Mouse (Mus musculus): ENCODE measurements around the gene Tgfbr3. TPM values are rescaled to one million over a fixed set of nuclear protein-coding genes. Genes with fewer than 3 reads are reported as not detected.
A peak's percentile ranks its signal among the peaks of the same experiment; 100 is the strongest.

Tgfbr3 gene
- polyA plus RNA-seq, 1 experiment from 2014 or later, result 6.6 TPM

DNA sequence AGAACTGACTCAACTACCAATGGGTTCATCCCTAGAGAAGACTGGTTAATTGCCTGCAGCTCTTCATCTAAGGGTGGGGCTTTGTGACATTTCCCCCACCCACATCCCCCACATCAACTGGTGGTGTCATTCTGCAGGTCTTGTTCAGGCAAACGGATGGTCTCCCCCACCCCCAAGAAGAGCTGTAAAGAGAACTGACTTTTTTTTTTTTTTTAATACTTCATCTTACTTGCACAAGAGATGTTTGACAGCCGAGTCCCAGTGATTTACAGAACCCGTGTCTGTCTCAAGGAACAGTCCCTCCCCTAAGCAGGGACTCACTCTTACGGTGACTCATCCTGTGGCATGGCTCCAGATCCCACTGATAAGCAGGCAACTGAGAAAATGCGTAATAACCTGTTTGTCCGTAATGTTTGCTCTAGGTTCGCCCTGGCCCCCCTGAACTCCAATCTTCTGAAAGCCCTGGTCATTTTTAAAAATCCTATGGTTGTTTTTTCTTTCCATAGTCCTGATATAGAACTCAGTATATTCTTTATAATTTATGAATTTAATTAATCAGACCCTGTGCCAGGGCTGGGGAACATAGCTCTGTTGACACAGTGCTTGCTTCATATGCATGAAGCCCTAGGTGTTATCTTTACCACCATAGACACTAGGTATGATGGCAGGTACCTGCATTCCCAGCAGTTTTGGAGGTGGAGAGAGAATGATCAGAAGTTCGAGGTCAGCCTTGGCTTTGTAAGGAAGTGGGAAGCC lies 5.8 kb upstream of the Tgfbr3 start:
- H3K27me3 ChIP-seq (replicated peaks), result peaks cover 8% of the 10 kb centered on the region; the same call in 1 of the 2 replicates
- no peak overlapping the region for H3K4me2 ChIP-seq
- WGBS, result 66% methylated on average over 8 of the region's 8 CpGs
- ATAC-seq (ENCODE audit: low FRiP score), result no peak
- no peaks in the 10 kb centered on the region for H3K9me3 ChIP-seq (replicated peaks)
- peaks cover 7% of the 10 kb centered on the region for H3K4me1 ChIP-seq
- H3K9ac ChIP-seq (replicated peaks), result no peak overlapping the region
- H3K27ac ChIP-seq (replicated peaks), result no peak overlapping the region
- H3K36me3 ChIP-seq, result no peaks in the 10 kb centered on the region
- H3K4me3 ChIP-seq (replicated peaks), result no peak overlapping the region

DNA sequence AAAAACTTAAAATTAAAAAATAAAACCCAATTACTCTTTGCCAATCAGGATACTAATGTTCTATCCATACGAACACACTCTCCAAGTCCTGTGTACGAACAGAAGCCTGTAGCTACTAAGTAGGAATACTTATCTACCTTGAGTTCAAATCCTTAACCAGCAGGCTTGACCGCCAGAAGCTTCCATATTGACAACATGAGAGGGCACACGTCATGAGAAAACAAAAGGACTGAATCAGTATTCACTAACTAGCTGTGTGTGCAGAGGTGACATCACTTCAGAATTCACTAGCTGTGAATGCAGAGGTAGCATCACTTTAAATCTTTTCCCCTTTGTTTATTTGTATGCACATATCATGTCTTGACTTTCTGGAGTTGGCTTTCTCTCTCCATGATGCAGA lies 4.6 kb upstream of the Tgfbr3 start:
- no peak overlapping the region for H3K27ac ChIP-seq (replicated peaks)
- H3K4me3 ChIP-seq (replicated peaks), result no peak overlapping the region
- no peak overlapping the region for H3K9ac ChIP-seq (replicated peaks)
- no peaks in the 10 kb centered on the region for H3K9me3 ChIP-seq (replicated peaks)
- no peaks in the 10 kb centered on the region for H3K36me3 ChIP-seq
- peaks cover 14% of the 10 kb centered on the region for H3K4me1 ChIP-seq
- ATAC-seq (ENCODE audit: low FRiP score), result no peak
- H3K27me3 ChIP-seq (replicated peaks), result peaks cover 8% of the 10 kb centered on the region; the same call in 1 of the 2 replicates
- H3K4me2 ChIP-seq, result no peak overlapping the region
- WGBS, result 87% methylated on average over 4 of the region's 4 CpGs

DNA sequence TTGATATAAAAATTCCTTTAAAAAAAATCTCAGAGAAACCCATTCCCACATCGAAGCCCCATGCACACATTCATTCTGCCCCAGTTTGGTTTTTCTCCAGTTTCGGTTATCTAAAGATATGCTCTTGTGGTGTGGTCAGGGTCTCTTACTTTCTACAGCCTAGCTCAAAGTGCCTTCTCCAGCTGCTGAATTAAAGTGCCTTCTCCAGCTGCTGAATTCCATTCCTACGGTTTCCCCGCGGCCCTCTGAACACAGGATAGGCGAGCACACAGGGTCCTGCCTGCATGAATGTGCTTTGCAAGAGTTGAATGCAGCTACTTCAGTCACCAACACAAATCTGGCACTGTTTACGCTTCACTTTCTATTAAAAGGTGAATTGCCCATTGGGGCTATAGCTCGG lies 557 bp upstream of the Tgfbr3 start:
- H3K4me1 ChIP-seq, result peaks cover 18% of the 10 kb centered on the region
- no peak overlapping the region for H3K9ac ChIP-seq (replicated peaks)
- peaks cover 8% of the 10 kb centered on the region; the same call in 1 of the 2 replicates for H3K27me3 ChIP-seq (replicated peaks)
- H3K36me3 ChIP-seq, result no peaks in the 10 kb centered on the region
- peak overlapping the region; percentile 69 for H3K4me3 ChIP-seq (replicated peaks)
- no peak for ATAC-seq (ENCODE audit: low FRiP score)
- WGBS, result 27% methylated on average over 8 of the region's 8 CpGs
- H3K9me3 ChIP-seq (replicated peaks), result no peaks in the 10 kb centered on the region
- H3K4me2 ChIP-seq, result peak overlapping the region; percentile 87
- 0 out of 2 replicates have a peak overlapping the region, but pooled peaks have one; percentile 79 for H3K27ac ChIP-seq (replicated peaks)

GRCm38 (mm10) chr5:107288427-107289233 lies 799 bp downstream of the Tgfbr3 start:
- under 1% methylated on average over 62 of the region's 62 CpGs for WGBS
- H3K4me3 ChIP-seq (replicated peaks), result peak overlapping the region; percentile 69
- ATAC-seq (ENCODE audit: low FRiP score), result peak; percentile 72

DNA sequence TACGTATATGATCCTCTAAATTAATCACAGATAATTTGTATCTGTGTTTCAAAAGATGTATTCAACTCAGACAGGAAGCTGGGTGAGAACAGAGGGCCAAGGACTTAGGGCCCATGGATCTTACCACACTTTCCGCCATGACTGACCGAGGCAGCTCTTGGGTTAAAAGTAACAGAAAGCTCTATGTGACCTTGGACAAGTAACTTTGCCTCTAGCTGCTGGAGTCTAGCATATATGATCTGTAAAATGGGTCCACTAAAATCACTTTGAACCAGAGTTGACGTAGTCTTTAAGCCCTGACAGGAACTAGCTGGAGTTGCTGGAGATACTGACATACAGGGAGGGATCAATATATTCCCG lies 1.5 kb downstream of the Tgfbr3 start:
- H3K4me2 ChIP-seq, result peak overlapping the region; percentile 87
- WGBS, result 52% methylated on average over 5 of the region's 5 CpGs
- peak overlapping the region; percentile 69 for H3K4me3 ChIP-seq (replicated peaks)
- no peaks in the 10 kb centered on the region for H3K36me3 ChIP-seq
- H3K4me1 ChIP-seq, result peaks cover 20% of the 10 kb centered on the region
- peak overlapping the region; percentile 70; the same call in 1 of the 2 replicates for H3K9ac ChIP-seq (replicated peaks)
- ATAC-seq (ENCODE audit: low FRiP score), result no peak
- no peaks in the 10 kb centered on the region for H3K9me3 ChIP-seq (replicated peaks)
- no peak overlapping the region for H3K27ac ChIP-seq (replicated peaks)
- H3K27me3 ChIP-seq (replicated peaks), result peaks cover 8% of the 10 kb centered on the region; the same call in 1 of the 2 replicates

More at GRCm38 (mm10) chr5:107288427-107289233, 799 bp downstream of the Tgfbr3 start:
- peak overlapping the region; percentile 70 for H3K9ac ChIP-seq (replicated peaks)
- peaks cover 18% of the 10 kb centered on the region for H3K4me1 ChIP-seq
- peak overlapping the region; percentile 87 for H3K4me2 ChIP-seq
- H3K27me3 ChIP-seq (replicated peaks), result peaks cover 8% of the 10 kb centered on the region; the same call in 1 of the 2 replicates
- peak overlapping the region; percentile 79 for H3K27ac ChIP-seq (replicated peaks)
- no peaks in the 10 kb centered on the region for H3K9me3 ChIP-seq (replicated peaks)
- H3K36me3 ChIP-seq, result no peaks in the 10 kb centered on the region

DNA sequence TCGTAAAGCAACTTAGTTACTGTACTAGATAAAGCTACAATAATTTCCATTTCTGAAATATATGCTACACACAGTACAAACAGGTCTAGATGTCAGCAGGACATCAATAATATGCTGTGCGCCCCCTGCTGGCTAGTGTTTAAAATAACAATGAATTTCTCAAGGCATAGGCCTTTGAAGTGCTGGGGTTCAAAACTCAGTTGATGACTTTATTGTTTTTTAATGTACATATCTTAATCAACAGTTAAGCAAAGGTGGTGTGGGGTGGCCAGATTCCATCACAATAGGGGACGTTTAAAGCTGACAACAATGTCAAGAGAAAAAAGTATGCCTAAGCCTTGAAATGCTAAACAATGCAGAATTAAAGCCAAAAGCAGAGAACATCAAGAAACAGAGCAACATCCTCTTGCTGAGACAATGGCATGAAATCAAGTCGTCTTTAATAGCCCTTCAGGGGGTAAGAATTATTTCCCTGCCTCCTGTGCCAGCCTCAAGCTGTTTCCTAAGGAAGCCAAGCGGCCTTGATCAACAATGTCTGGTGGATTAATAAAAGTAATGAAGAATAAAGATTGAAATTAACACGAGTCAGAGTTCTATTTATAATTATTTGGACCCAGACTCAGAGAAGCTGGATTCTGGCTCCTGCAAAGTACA lies 2.0 kb downstream of the Tgfbr3 start:
- H3K27ac ChIP-seq (replicated peaks), result no peak overlapping the region
- ATAC-seq (ENCODE audit: low FRiP score), result no peak
- peak overlapping the region; percentile 69; the same call in 1 of the 2 replicates for H3K4me3 ChIP-seq (replicated peaks)
- peaks cover 8% of the 10 kb centered on the region; the same call in 1 of the 2 replicates for H3K27me3 ChIP-seq (replicated peaks)
- H3K9ac ChIP-seq (replicated peaks), result no peak overlapping the region
- 23% methylated on average over 6 of the region's 6 CpGs for WGBS
- H3K4me1 ChIP-seq, result peaks cover 24% of the 10 kb centered on the region
- peak overlapping the region; percentile 87 for H3K4me2 ChIP-seq
- no peaks in the 10 kb centered on the region for H3K9me3 ChIP-seq (replicated peaks)
- no peaks in the 10 kb centered on the region for H3K36me3 ChIP-seq

GRCm38 (mm10) chr5:107285563-107285962 lies 3.9 kb downstream of the Tgfbr3 start:
- peaks cover 24% of the 10 kb centered on the region for H3K4me1 ChIP-seq
- no peak overlapping the region for H3K4me3 ChIP-seq (replicated peaks)
- 88% methylated on average over 6 of the region's 6 CpGs for WGBS

GRCm38 (mm10) chr5:107283935-107284524 lies 5.4 kb downstream of the Tgfbr3 start:
- ATAC-seq (ENCODE audit: low FRiP score), result no peak
- Histone ChIP-seq H3K4me3 (replicated peaks) (no peak overlapping the region), H3K27me3 (replicated peaks) (no peaks in the 10 kb centered on the region), H3K9ac (replicated peaks) (no peak overlapping the region), H3K27ac (replicated peaks) (no peak overlapping the region), H3K4me2 (no peak overlapping the region), H3K36me3 (no peaks in the 10 kb centered on the region), H3K4me1 (peaks cover 17% of the 10 kb centered on the region), H3K9me3 (replicated peaks) (no peaks in the 10 kb centered on the region)
- 66% methylated on average over 10 of the region's 10 CpGs for WGBS

More at GRCm38 (mm10) chr5:107285563-107285962, 3.9 kb downstream of the Tgfbr3 start:
- H3K36me3 ChIP-seq, result no peaks in the 10 kb centered on the region
- no peaks in the 10 kb centered on the region for H3K9me3 ChIP-seq (replicated peaks)
- H3K4me2 ChIP-seq, result no peak overlapping the region
- H3K27me3 ChIP-seq (replicated peaks), result no peaks in the 10 kb centered on the region
- no peak for ATAC-seq (ENCODE audit: low FRiP score)
- H3K27ac ChIP-seq (replicated peaks), result no peak overlapping the region
- H3K9ac ChIP-seq (replicated peaks), result no peak overlapping the region

- no peak overlapping the region for H3K27ac ChIP-seq (replicated peaks)
- H3K9ac ChIP-seq (replicated peaks), result no peak overlapping the region
- ATAC-seq (ENCODE audit: low FRiP score), result no peak
These were observed 6.7 kb downstream of the Tgfbr3 start for GRCm38 (mm10) chr5:107282561-107283307.

DNA sequence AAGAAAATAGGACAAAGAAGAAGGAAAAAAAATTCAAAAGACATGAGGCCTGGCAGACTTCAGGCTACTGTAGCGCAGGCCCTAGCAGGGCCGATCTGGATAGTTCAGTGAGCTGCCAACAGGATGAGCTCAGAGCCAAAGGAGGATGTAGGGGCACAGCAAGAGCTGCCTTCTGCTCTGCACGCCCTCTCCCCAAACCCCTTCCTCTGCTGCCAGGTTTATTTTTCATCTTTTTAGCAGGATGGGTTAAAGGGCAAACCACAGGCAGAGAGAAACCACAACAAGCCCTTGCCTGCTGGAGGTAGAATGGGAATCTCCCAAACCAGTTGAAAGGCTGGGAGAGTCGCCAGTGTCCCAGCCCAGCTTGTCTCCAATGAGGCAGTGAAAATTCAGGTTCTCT lies 10.2 kb downstream of the Tgfbr3 start:
- no peak overlapping the region for H3K4me3 ChIP-seq (replicated peaks)
- H3K9me3 ChIP-seq (replicated peaks), result no peaks in the 10 kb centered on the region
- no peaks in the 10 kb centered on the region for H3K36me3 ChIP-seq
- no peak overlapping the region for H3K4me2 ChIP-seq
- 83% methylated on average over 4 of the region's 4 CpGs for WGBS
- H3K27me3 ChIP-seq (replicated peaks), result no peaks in the 10 kb centered on the region
- no peak for ATAC-seq (ENCODE audit: low FRiP score)
- no peak overlapping the region for H3K27ac ChIP-seq (replicated peaks)
- H3K4me1 ChIP-seq, result 0 out of 2 replicates have a peak, but pooled peaks cover 6% of the 10 kb centered on the region
- no peak overlapping the region for H3K9ac ChIP-seq (replicated peaks)

More at GRCm38 (mm10) chr5:107282561-107283307, 6.7 kb downstream of the Tgfbr3 start:
- Histone ChIP-seq H3K36me3 (no peaks in the 10 kb centered on the region), H3K4me2 (no peak overlapping the region), H3K27me3 (replicated peaks) (no peaks in the 10 kb centered on the region), H3K4me3 (replicated peaks) (no peak overlapping the region), H3K9me3 (replicated peaks) (no peaks in the 10 kb centered on the region), H3K4me1 (0 out of 2 replicates have a peak, but pooled peaks cover 6% of the 10 kb centered on the region)
- WGBS, result 85% methylated on average over 9 of the region's 9 CpGs

Measured in neural tube, embryonic 15.5 days (tissue).